Mouse (Mus musculus): Measurements from ENCODE around the gene Chd4. TPM values are rescaled to one million over a fixed set of nuclear protein-coding genes. Genes with fewer than 3 reads are reported as not detected.
"Not testable (repeated sequence)": the region's sequence is repeated elsewhere in the genome, so short reads cannot be mapped to it uniquely, and the experiment has no call there.

Gene Chd4
- total RNA-seq, 4 experiments from 2014 or later: 159 to 187 (median 175) TPM

GRCm38 (mm10) chr6:125160558-125160853, 64.7 kb downstream of the Chd4 start:
- DNase-seq (ENCODE audit: low spot score in 2 of 2): no peak

- DNase-seq (ENCODE audit: low spot score in 2 of 2): peak in 1 of 2 experiments; percentile 55
Measured at GRCm38 (mm10) chr6:125160854-125161760, 65.3 kb downstream of the Chd4 start.

- peak in 1 of 2 experiments; percentile 69 for DNase-seq (ENCODE audit: low spot score in 2 of 2)
Measured at GRCm38 (mm10) chr6:125161971-125162370, 66.2 kb downstream of the Chd4 start.

GRCm38 (mm10) chr6:125162615-125163305, 67.0 kb downstream of the Chd4 start:
- DNase-seq (ENCODE audit: low spot score in 2 of 2): not testable (repeated sequence)

- DNase-seq (ENCODE audit: low spot score in 2 of 2): peak in 1 of 2 experiments; percentile 79
Measured at GRCm38 (mm10) chr6:125163801-125164657, 68.2 kb downstream of the Chd4 start.

GRCm38 (mm10) chr6:125164672-125165327, 69.0 kb downstream of the Chd4 start:
- no peak for DNase-seq (ENCODE audit: low spot score in 2 of 2)

- peak; percentile 97 to 98 for DNase-seq (ENCODE audit: low spot score in 2 of 2)
Measured at GRCm38 (mm10) chr6:125165328-125165891, 69.6 kb downstream of the Chd4 start.

- no peak for DNase-seq (ENCODE audit: low spot score in 2 of 2)
Measured at GRCm38 (mm10) chr6:125166051-125166751, 70.4 kb downstream of the Chd4 start, which contains the start of gene Gapdh. Gene Gapdh, minus strand, starts transcription at chr6:125166467.

GRCm38 (mm10) chr6:125166861-125167650, 71.3 kb downstream of the Chd4 start:
- DNase-seq (ENCODE audit: low spot score in 2 of 2): no peak

GRCm38 (mm10) chr6:125168086-125168485, 72.3 kb downstream of the Chd4 start:
- DNase-seq (ENCODE audit: low spot score in 2 of 2): no peak

- DNase-seq (ENCODE audit: low spot score in 2 of 2): no peak
Measured at GRCm38 (mm10) chr6:125170194-125170593, 74.4 kb downstream of the Chd4 start.

- DNase-seq (ENCODE audit: low spot score in 2 of 2): no peak
Measured at GRCm38 (mm10) chr6:125172474-125172873, 76.7 kb downstream of the Chd4 start.

- DNase-seq (ENCODE audit: low spot score in 2 of 2): no peak
Measured at GRCm38 (mm10) chr6:125173256-125173655, 77.5 kb downstream of the Chd4 start.

GRCm38 (mm10) chr6:125175469-125175868, 79.7 kb downstream of the Chd4 start:
- no peak for DNase-seq (ENCODE audit: low spot score in 2 of 2)

- no peak for DNase-seq (ENCODE audit: low spot score in 2 of 2)
Measured at GRCm38 (mm10) chr6:125179601-125180000, 83.8 kb downstream of the Chd4 start.

Data from layer of hippocampus, adult 8-10 months (tissue).